Mouse (Mus musculus) heart, adult 2 months (tissue): ENCODE measurements around the gene Wdr76.
A peak's percentile ranks its signal among the peaks of the same experiment; 100 is the strongest.

Source experiments
- CTCF ChIP-seq: fragments of 200-600 bp; IDR thresholded peaks from 2 replicates; pipeline ENCODE4 v1.8.1; 2022; ENCODE audit warnings: antibody characterized with exemption, mild to moderate bottlenecking, moderate library complexity
- EP300 ChIP-seq: fragments of 200-500 bp; IDR thresholded peaks from 2 replicates; pipeline ENCODE4 v1.6.1; 2011; ENCODE audit warnings: low read depth, low read length, control low read depth; ENCODE audit not compliant: insufficient read depth
- POLR2A ChIP-seq: fragments of 200-500 bp; IDR thresholded peaks from 2 replicates; pipeline ENCODE4 v1.6.1; 2011; ENCODE audit warnings: mild to moderate bottlenecking, low read depth, low read length, control low read depth; ENCODE audit not compliant: insufficient read depth

DNA sequence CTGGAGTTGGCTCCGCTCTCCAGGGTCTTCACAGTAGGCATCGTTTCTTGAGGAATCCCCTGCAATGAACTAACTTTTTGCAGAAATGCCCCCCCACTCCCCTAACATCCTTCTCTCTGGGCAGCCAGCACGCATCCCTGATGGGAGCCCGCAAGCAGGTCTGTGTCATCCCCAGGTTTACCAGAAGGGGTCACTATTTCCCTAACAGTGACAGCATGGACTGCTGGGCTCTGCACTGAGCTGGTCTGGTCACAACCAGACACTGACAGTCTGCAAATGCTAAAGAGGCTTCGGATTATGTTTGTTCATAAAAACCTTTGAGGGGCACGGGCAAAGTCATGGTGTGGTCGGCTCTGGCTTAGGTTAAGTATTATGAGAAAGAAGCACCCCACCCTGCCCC lies 65.3 kb downstream of the Wdr76 start:
- TF ChIP-seq POLR2A = no peak
- peak; percentile 94 for TF ChIP-seq CTCF
- peak; percentile 91 for TF ChIP-seq EP300
